Mouse (Mus musculus): ENCODE results near the gene Wbp4.

DNA sequence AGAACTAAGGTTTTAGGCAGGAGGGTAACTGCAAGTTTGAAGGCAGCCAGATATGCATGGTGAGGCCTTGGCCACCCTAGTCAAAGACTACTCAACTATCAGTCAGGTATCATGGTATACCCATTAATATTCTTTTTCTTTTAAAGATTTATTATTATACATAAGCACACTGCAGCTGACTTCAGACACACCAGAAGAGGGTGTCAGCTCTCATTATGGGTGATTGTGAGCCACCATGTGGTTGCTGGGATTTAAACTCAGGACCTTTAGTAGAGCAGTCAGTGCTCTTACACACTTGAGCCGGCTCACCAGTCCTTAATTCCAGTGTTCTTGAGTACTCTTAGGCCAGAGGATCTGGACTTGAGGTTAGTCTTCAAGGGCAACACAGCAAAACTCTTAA, 20.9 kb downstream of the Wbp4 start:
- TF ChIP-seq CTCF (IDR thresholded peaks at IDR 0.05; ENCODE audit: low read depth), result no peak
- no peak for TF ChIP-seq EP300 (optimal IDR thresholded peaks at IDR 0.05)
